Mouse (Mus musculus) kidney, embryonic 16.5 days (tissue): ENCODE measurements around the gene Efhc2. TPM values are rescaled to one million over a fixed set of nuclear protein-coding genes. Genes with fewer than 3 reads are reported as not detected.

ENCODE experiments used
- ATAC-seq: fragments of 200-750 bp; cut with Nextera tagmentation; 2 replicates; pipeline ENCODE4 v1.8.0; 2017; ENCODE audit warnings: moderate TSS enrichment; ENCODE audit not compliant: low FRiP score, low TSS enrichment
- H3K27ac ChIP-seq: fragments of 300-500 bp; sonication (generic); 2 replicates; pipeline ENCODE4 v1.5.1; 2014; ENCODE audit warnings: low read length
- H3K27me3 ChIP-seq: fragments of 300-500 bp; sonication (generic); 2 replicates; pipeline ENCODE4 v1.6.1; 2014; ENCODE audit warnings: low read length, control low read depth, mixed read lengths; ENCODE audit not compliant: insufficient read depth
- H3K36me3 ChIP-seq: fragments of 300-500 bp; sonication (generic); 2 replicates; pipeline ENCODE4 v1.6.1; 2014; ENCODE audit warnings: low read length, control low read depth, mixed read lengths; ENCODE audit not compliant: insufficient read depth
- H3K4me1 ChIP-seq: fragments of 300-500 bp; sonication (generic); 2 replicates; pipeline ENCODE4 v1.6.1; 2014; ENCODE audit warnings: low read length, control low read depth, mixed read lengths; ENCODE audit not compliant: insufficient read depth
- H3K4me2 ChIP-seq: fragments of 300-500 bp; sonication (generic); replicated peaks from 2 replicates; pipeline ENCODE4 v1.6.1; 2014; ENCODE audit warnings: low read depth, low read length
- H3K4me3 ChIP-seq: fragments of 300-500 bp; sonication (generic); 2 replicates; pipeline ENCODE4 v1.5.1; 2014; ENCODE audit warnings: mild to moderate bottlenecking, low read length
- H3K9ac ChIP-seq: fragments of 300-500 bp; sonication (generic); replicated peaks from 2 replicates; pipeline ENCODE4 v1.6.1; 2014; ENCODE audit warnings: low read length
- H3K9me3 ChIP-seq: fragments of 300-500 bp; sonication (generic); 2 replicates; pipeline ENCODE4 v1.6.1; 2016; ENCODE audit warnings: low read length, control low read depth
- WGBS: fragments of 180-500 bp; shearing (Covaris S2); extraction: QIAGEN DNeasy Blood & Tissue Kit; methylation state at CpG from one replicate; pipeline ENCODE4 v1.1.7; 2014; 5-methylcytosine and 5-hydroxymethylcytosine counted together
- polyA plus RNA-seq: library from polyadenylated mRNA; unstranded; fragments of >200 nt; fragmentation: Nextera tagmentation; extraction: Ambion mirVana; gene quantifications from 2 replicates; pipeline ENCODE4 v1.2.1, GENCODE M21; 2015

Gene Efhc2
- 0.17 and 0.26 TPM in 2 replicates for polyA plus RNA-seq

- H3K4me3 ChIP-seq: peak within 1 kb of the TSS; percentile 42
- H3K27ac ChIP-seq: no peak within 1 kb of the TSS
- no peak within 1 kb of the TSS for H3K9ac ChIP-seq
- H3K27me3 ChIP-seq: no peaks in the 10 kb centered on the region
- H3K36me3 ChIP-seq: no peaks in the 10 kb centered on the region
- peak within 1 kb of the TSS; percentile 59 for H3K4me2 ChIP-seq
- 17% methylated on average over 17 of the region's 19 CpGs for WGBS
- H3K9me3 ChIP-seq: no peaks in the 10 kb centered on the region
- ATAC-seq: peak; percentile 71
- H3K4me1 ChIP-seq: no peaks in the 10 kb centered on the region
Measured at GRCm38 (mm10) chrX:17319126-17319583, at the start of gene Efhc2. Gene Efhc2 (minus strand): TSS chrX:17319368.

GRCm38 (mm10) chrX:17365114-17365513, 45.9 kb upstream of the Efhc2 start:
- no peak overlapping the region for H3K4me2 ChIP-seq
- H3K4me1 ChIP-seq: no peaks in the 10 kb centered on the region
- no peak overlapping the region for H3K27ac ChIP-seq
- no peak overlapping the region for H3K4me3 ChIP-seq
- no peaks in the 10 kb centered on the region for H3K27me3 ChIP-seq
- no peak for ATAC-seq
- H3K9me3 ChIP-seq: no peaks in the 10 kb centered on the region
- no peak overlapping the region for H3K9ac ChIP-seq
- H3K36me3 ChIP-seq: no peaks in the 10 kb centered on the region
- 53% methylated on average over 2 of the region's 2 CpGs for WGBS

GRCm38 (mm10) chrX:17300349-17300880, 18.8 kb downstream of the Efhc2 start:
- no peak for ATAC-seq
- no peaks in the 10 kb centered on the region for H3K9me3 ChIP-seq
- no peak overlapping the region for H3K27ac ChIP-seq
- WGBS: 80% methylated on average over 3 of the region's 3 CpGs
- no peak overlapping the region for H3K4me3 ChIP-seq
- no peaks in the 10 kb centered on the region for H3K27me3 ChIP-seq
- no peak overlapping the region for H3K9ac ChIP-seq
- H3K4me1 ChIP-seq: no peaks in the 10 kb centered on the region
- no peaks in the 10 kb centered on the region for H3K36me3 ChIP-seq
- no peak overlapping the region for H3K4me2 ChIP-seq

GRCm38 (mm10) chrX:17283899-17284298, 35.3 kb downstream of the Efhc2 start:
- no peaks in the 10 kb centered on the region for H3K36me3 ChIP-seq
- H3K27me3 ChIP-seq: no peaks in the 10 kb centered on the region
- no peak overlapping the region for H3K9ac ChIP-seq
- H3K4me2 ChIP-seq: no peak overlapping the region
- no peak for ATAC-seq
- H3K9me3 ChIP-seq: no peaks in the 10 kb centered on the region
- H3K4me3 ChIP-seq: no peak overlapping the region
- 69% methylated on average over 2 of the region's 2 CpGs for WGBS
- H3K4me1 ChIP-seq: no peaks in the 10 kb centered on the region
- no peak overlapping the region for H3K27ac ChIP-seq

- H3K9ac ChIP-seq: no peak overlapping the region
- H3K36me3 ChIP-seq: no peaks in the 10 kb centered on the region
- H3K9me3 ChIP-seq: no peaks in the 10 kb centered on the region
- H3K27me3 ChIP-seq: no peaks in the 10 kb centered on the region
- no peak overlapping the region for H3K4me3 ChIP-seq
- H3K4me2 ChIP-seq: no peak overlapping the region
- no peak for ATAC-seq
- H3K27ac ChIP-seq: no peak overlapping the region
- H3K4me1 ChIP-seq: no peaks in the 10 kb centered on the region
Measured at GRCm38 (mm10) chrX:17225141-17225540, 94.0 kb downstream of the Efhc2 start.

GRCm38 (mm10) chrX:17217451-17217850, 101.7 kb downstream of the Efhc2 start:
- H3K36me3 ChIP-seq: no peaks in the 10 kb centered on the region
- ATAC-seq: no peak

GRCm38 (mm10) chrX:17213515-17213914, 105.7 kb downstream of the Efhc2 start:
- Histone ChIP-seq H3K4me1 (no peaks in the 10 kb centered on the region), H3K9me3 (no peaks in the 10 kb centered on the region), H3K4me3 (no peak overlapping the region), H3K27ac (no peak overlapping the region), H3K27me3 (no peaks in the 10 kb centered on the region), H3K4me2 (no peak overlapping the region), H3K9ac (no peak overlapping the region), H3K36me3 (no peaks in the 10 kb centered on the region)
- WGBS: 77% methylated on average over 2 of the region's 2 CpGs
- no peak for ATAC-seq

More at GRCm38 (mm10) chrX:17217451-17217850, 101.7 kb downstream of the Efhc2 start:
- no peak overlapping the region for H3K27ac ChIP-seq
- H3K27me3 ChIP-seq: no peaks in the 10 kb centered on the region
- H3K9ac ChIP-seq: no peak overlapping the region
- no peak overlapping the region for H3K4me3 ChIP-seq
- no peak overlapping the region for H3K4me2 ChIP-seq
- H3K4me1 ChIP-seq: no peaks in the 10 kb centered on the region
- no peaks in the 10 kb centered on the region for H3K9me3 ChIP-seq

GRCm38 (mm10) chrX:17175748-17176147, 143.4 kb downstream of the Efhc2 start:
- no peak for ATAC-seq
- Histone ChIP-seq H3K9ac (no peak overlapping the region), H3K4me1 (no peaks in the 10 kb centered on the region), H3K4me2 (no peak overlapping the region), H3K27me3 (no peaks in the 10 kb centered on the region), H3K9me3 (no peaks in the 10 kb centered on the region), H3K27ac (no peak overlapping the region), H3K36me3 (no peaks in the 10 kb centered on the region), H3K4me3 (no peak overlapping the region)
- WGBS: 69% methylated on average over 3 of the region's 3 CpGs

GRCm38 (mm10) chrX:17165638-17166037, 153.5 kb downstream of the Efhc2 start:
- H3K4me3 ChIP-seq: no peak overlapping the region
- no peak overlapping the region for H3K27ac ChIP-seq
- no peak for ATAC-seq
- H3K4me2 ChIP-seq: no peak overlapping the region
- 55% methylated on average over 1 of the region's 1 CpGs for WGBS
- H3K4me1 ChIP-seq: no peaks in the 10 kb centered on the region
- H3K9me3 ChIP-seq: no peaks in the 10 kb centered on the region
- no peaks in the 10 kb centered on the region for H3K27me3 ChIP-seq
- H3K9ac ChIP-seq: no peak overlapping the region
- no peaks in the 10 kb centered on the region for H3K36me3 ChIP-seq
